Mouse (Mus musculus) gastrocnemius, postnatal 14 days (tissue): ENCODE measurements at regions not wholly inside any gene's neighbourhood (a gene's known extent, or its start where the extent isn't known, plus 50 kb on each side); places are given as distances from the start of the nearest gene placed in this dataset.

Experiments used
- DNase-seq: peaks from one replicate; pipeline ENCODE4 v3.0.0; 2021; ENCODE audit warnings: mixed read lengths
- intact Hi-C: fragments of 180-260 bp; cut with DNase I; formaldehyde crosslinking; loops from one replicate; pipeline ENCODE4 v1.15.1; 2025; ENCODE audit warnings: low total_unique reads

- DNase-seq, result no peak
- intact Hi-C loops, result no loop called here
Observed at GRCm38 (mm10) chr15:86858356-86858906, 644.2 kb downstream of the Tbc1d22a start.

- intact Hi-C loops, result no loop called here
- no peak for DNase-seq
Observed at GRCm38 (mm10) chr15:86875721-86876309, 661.6 kb downstream of the Tbc1d22a start.

GRCm38 (mm10) chr15:86896974-86897373 is 647.1 kb upstream of the Fam19a5 start:
- intact Hi-C loops, result no loop called here
- no peak for DNase-seq

GRCm38 (mm10) chr15:86899961-86900360 is 644.1 kb upstream of the Fam19a5 start:
- no peak for DNase-seq
- intact Hi-C loops, result no loop called here

GRCm38 (mm10) chr15:86903006-86903405 is 641.1 kb upstream of the Fam19a5 start:
- no peak for DNase-seq
- intact Hi-C loops, result no loop called here

GRCm38 (mm10) chr15:86913276-86913675 is 630.8 kb upstream of the Fam19a5 start:
- no peak for DNase-seq
- intact Hi-C loops, result no loop called here

- no peak for DNase-seq
- intact Hi-C loops, result no loop called here
Observed at GRCm38 (mm10) chr15:86917891-86918290, 626.2 kb upstream of the Fam19a5 start.

GRCm38 (mm10) chr15:86919704-86920103 is 624.4 kb upstream of the Fam19a5 start:
- intact Hi-C loops, result no loop called here
- DNase-seq, result no peak

- DNase-seq, result no peak
- intact Hi-C loops, result no loop called here
Observed at GRCm38 (mm10) chr15:86920185-86920584, 623.9 kb upstream of the Fam19a5 start.

GRCm38 (mm10) chr15:86921401-86921800 is 622.7 kb upstream of the Fam19a5 start:
- intact Hi-C loops, result no loop called here
- DNase-seq, result no peak

- intact Hi-C loops, result no loop called here
- DNase-seq, result no peak
Observed at GRCm38 (mm10) chr15:86925081-86925749, 618.9 kb upstream of the Fam19a5 start.

- intact Hi-C loops, result no loop called here
- no peak for DNase-seq
Observed at GRCm38 (mm10) chr15:86932345-86933075, 611.6 kb upstream of the Fam19a5 start.

GRCm38 (mm10) chr15:86937364-86937763 is 606.7 kb upstream of the Fam19a5 start:
- intact Hi-C loops, result no loop called here
- no peak for DNase-seq

GRCm38 (mm10) chr15:86944529-86944928 is 599.6 kb upstream of the Fam19a5 start:
- DNase-seq, result no peak
- intact Hi-C loops, result no loop called here

GRCm38 (mm10) chr15:86952593-86952992 is 591.5 kb upstream of the Fam19a5 start:
- DNase-seq, result no peak
- intact Hi-C loops, result no loop called here

GRCm38 (mm10) chr15:86957872-86958271 is 586.2 kb upstream of the Fam19a5 start:
- intact Hi-C loops, result no loop called here
- DNase-seq, result no peak

GRCm38 (mm10) chr15:86962921-86963320 is 581.2 kb upstream of the Fam19a5 start:
- no peak for DNase-seq
- intact Hi-C loops, result no loop called here

- intact Hi-C loops, result no loop called here
- no peak for DNase-seq
Observed at GRCm38 (mm10) chr15:86963486-86963885, 580.6 kb upstream of the Fam19a5 start.

- intact Hi-C loops, result no loop called here
- no peak for DNase-seq
Observed at GRCm38 (mm10) chr15:86971436-86971835, 572.7 kb upstream of the Fam19a5 start.

GRCm38 (mm10) chr15:86996196-86996595 is 547.9 kb upstream of the Fam19a5 start:
- no peak for DNase-seq
- intact Hi-C loops, result no loop called here

- peak; percentile 27 for DNase-seq
- intact Hi-C loops, result no loop called here
Observed at GRCm38 (mm10) chr15:87018978-87019377, 525.1 kb upstream of the Fam19a5 start.
